Comparison of ENCODE assay signal across 23 mouse cellular contexts in genomic region chr17:29099076-29099475, GRCm38 (mm10). TPM values are rescaled to one million over a fixed set of nuclear protein-coding genes. Genes with fewer than 3 reads are reported as not detected.
DNase-seq lines count a peak whose midpoint lies in the region; ATAC-seq and TF ChIP-seq lines count a peak whose summit lies in the region.
"Had no signal": no experiment of that assay in that cellular context is flagged by ENCODE, and none has a peak within 500 bp of the region (broad histone marks: within the 10 kb centered on the region; RNA-seq: fewer than 3 reads in every experiment).

No protein-coding gene starts in this region.

- H3K9ac ChIP-seq in stomach, postnatal 0 days (ENCODE audit: low read length), result no peak overlapping the region
- H3K9ac ChIP-seq: forebrain, embryonic 12.5 days; heart, embryonic 12.5 days; liver, embryonic 15.5 days had no signal

- H3K27me3 ChIP-seq in stomach, postnatal 0 days (ENCODE audit: control insufficient read depth, insufficient read depth, low read length), result no peaks in the 10 kb centered on the region
- H3K27me3 ChIP-seq: CH12.LX had no signal

- ATAC-seq in common myeloid progenitor, adult 5-6 weeks (replicated peaks; ENCODE audit: low read depth, poor library complexity, severe bottlenecking), result peak; percentile 26
- ATAC-seq in stomach, postnatal 0 days (ENCODE audit: low FRiP score, low TSS enrichment), result no peak

- no peak overlapping the region for H3K27ac ChIP-seq in stomach, postnatal 0 days (replicated peaks)
- H3K27ac ChIP-seq: forebrain, embryonic 12.5 days; hindbrain, embryonic 10.5 days; limb, embryonic 10.5 days; liver, embryonic 15.5 days; macrophage; midbrain, embryonic 10.5 days had no signal

- H3K9me3 ChIP-seq in stomach, postnatal 0 days (ENCODE audit: control insufficient read depth, low read length), result no peaks in the 10 kb centered on the region
- H3K9me3 ChIP-seq: G1E; heart, embryonic 12.5 days; liver, embryonic 15.5 days had no signal

- no peak for TF ChIP-seq CTCF in stomach, postnatal 0 days (IDR thresholded peaks at IDR 0.05; ENCODE audit: low read depth)

- H3K4me2 ChIP-seq in stomach, postnatal 0 days (replicated peaks; ENCODE audit: low read depth), result no peak overlapping the region
- H3K4me2 ChIP-seq: forebrain, embryonic 12.5 days; heart, embryonic 12.5 days; liver, embryonic 15.5 days had no signal

- WGBS in stomach, postnatal 0 days, result 78% methylated on average over 8 of the region's 8 CpGs

- DNase-seq in heart, adult 11 months, result peak; percentile 85
- DNase-seq in heart, adult 8-10 months (ENCODE audit: low spot score), result no peak
- DNase-seq in thymus, postnatal 14 days, result peak; percentile 1
- DNase-seq in thymus, postnatal 36 days, result no peak
- peak; percentile 10 for DNase-seq in stomach, postnatal 0 days (ENCODE audit: low spot score)
- no peak for DNase-seq in left cerebral cortex, adult 18-20 months (ENCODE audit: low spot score in 2 of 2)
- DNase-seq: adrenal gland, adult 2 months; cerebellum, adult 11 months; kidney, adult 2 months; kidney, postnatal 10 days; liver; right cerebral cortex, postnatal 25 days had no signal

- peaks cover 5% of the 10 kb centered on the region; the same call in 1 of the 2 replicates for H3K36me3 ChIP-seq in stomach, postnatal 0 days (ENCODE audit: control insufficient read depth, insufficient read depth, low read length)
- H3K36me3 ChIP-seq: forebrain, embryonic 12.5 days; liver, embryonic 15.5 days had no signal

- no peak overlapping the region for H3K4me3 ChIP-seq in stomach, postnatal 0 days (ENCODE audit: low read depth, low read length)
- H3K4me3 ChIP-seq: forebrain, embryonic 12.5 days; heart, embryonic 12.5 days; hindbrain, embryonic 10.5 days; limb, embryonic 10.5 days; liver, embryonic 15.5 days; midbrain, embryonic 10.5 days had no signal

- TF ChIP-seq EP300 in stomach, postnatal 0 days (optimal IDR thresholded peaks at IDR 0.05), result no peak

- no peaks in the 10 kb centered on the region for H3K4me1 ChIP-seq in stomach, postnatal 0 days (replicated peaks; ENCODE audit: control insufficient read depth, insufficient read depth)

RNA-seq across cellular contexts. Expression of gene Cdkn1a, which starts 8.3 kb away (rescaled TPM):
- total RNA-seq in heart, adult 8-10 months (2022), result 10 to 100 TPM; 11.7 to 32.6 (median 22.3) TPM
- 3.7 and 7.9 TPM in 2 replicates for total RNA-seq in common myeloid progenitor, adult 5-6 weeks (2017)
- 484 and 502 TPM in 2 replicates for polyA plus RNA-seq in stomach, postnatal 0 days (2015; fragmentation: Nextera tagmentation; extraction: Ambion mirVana)
- 10 to 100 TPM; 35.1 to 57.4 TPM for total RNA-seq in left cerebral cortex, adult 18-20 months (2021)

RNA-seq across cellular contexts. Expression of gene Rab44, which starts 14.9 kb away (rescaled TPM):
- under 1 TPM in 3 of 4 experiments, not detected in 1; 0.12 to 0.75 (median 0.38) TPM for total RNA-seq in heart, adult 8-10 months (2022)
- total RNA-seq in common myeloid progenitor, adult 5-6 weeks (2017), result 147 and 213 TPM in 2 replicates
- 1.4 and 2.2 TPM in 2 replicates for polyA plus RNA-seq in stomach, postnatal 0 days (2015; fragmentation: Nextera tagmentation; extraction: Ambion mirVana)
- not detected for total RNA-seq in left cerebral cortex, adult 18-20 months (2021)
- total RNA-seq: layer of hippocampus, adult 18-20 months had no signal
- polyA plus RNA-seq: hindbrain, embryonic 10.5 days had no signal

Comparison
In these comparisons a context has a peak if more than half of its experiments do, and no peak if none do; other contexts are left out.
1. DNase-seq: peak in heart, adult 11 months (single experiment), thymus, postnatal 14 days (single experiment) and stomach, postnatal 0 days (single experiment); none in heart, adult 8-10 months (single experiment), thymus, postnatal 36 days (0 of 2) and left cerebral cortex, adult 18-20 months (0 of 2).
2. RNA of gene Rab44, which starts 14.9 kb away (total RNA-seq): 147 to 213 TPM in common myeloid progenitor, adult 5-6 weeks; 0.12 to 0.75 TPM in heart, adult 8-10 months and not detected in left cerebral cortex, adult 18-20 months; every median in the first group is over 10 times any median in the second.